Mouse (Mus musculus): Measurements from ENCODE around the gene Egflam.

Egflam gene

GRCm38 (mm10) chr15:7252106-7252636 lies 146.0 kb downstream of the Egflam start:
- peak; percentile 15; the same call in 1 of the 2 replicates for TF ChIP-seq GATA4 (IDR thresholded peaks at IDR 0.05; ENCODE audit: insufficient replicate concordance, low read length)

- no peak for TF ChIP-seq GATA4 (IDR thresholded peaks at IDR 0.05; ENCODE audit: insufficient replicate concordance, low read length)
These were observed 147.2 kb downstream of the Egflam start for GRCm38 (mm10) chr15:7251042-7251441.

DNA sequence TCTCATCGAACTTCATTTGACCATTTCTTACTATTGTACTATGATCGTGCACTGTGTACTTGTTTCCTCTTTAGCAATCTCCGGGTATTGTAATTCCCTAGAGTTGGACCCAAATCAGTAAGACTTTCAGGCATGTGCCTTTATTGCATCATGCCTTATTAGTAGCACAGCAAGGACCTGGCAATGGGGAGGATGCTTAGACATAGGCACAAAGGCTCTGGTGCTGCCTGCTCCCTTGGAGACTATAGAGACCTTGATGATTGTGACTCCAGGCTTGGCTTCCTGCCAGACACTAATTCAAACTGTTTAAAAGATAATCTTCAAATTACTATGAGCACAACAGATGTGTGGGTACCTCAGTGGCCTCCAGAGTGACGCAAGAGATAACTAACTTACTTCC lies 149.0 kb downstream of the Egflam start:
- TF ChIP-seq GATA4 (IDR thresholded peaks at IDR 0.05; ENCODE audit: insufficient replicate concordance, low read length): no peak

DNA sequence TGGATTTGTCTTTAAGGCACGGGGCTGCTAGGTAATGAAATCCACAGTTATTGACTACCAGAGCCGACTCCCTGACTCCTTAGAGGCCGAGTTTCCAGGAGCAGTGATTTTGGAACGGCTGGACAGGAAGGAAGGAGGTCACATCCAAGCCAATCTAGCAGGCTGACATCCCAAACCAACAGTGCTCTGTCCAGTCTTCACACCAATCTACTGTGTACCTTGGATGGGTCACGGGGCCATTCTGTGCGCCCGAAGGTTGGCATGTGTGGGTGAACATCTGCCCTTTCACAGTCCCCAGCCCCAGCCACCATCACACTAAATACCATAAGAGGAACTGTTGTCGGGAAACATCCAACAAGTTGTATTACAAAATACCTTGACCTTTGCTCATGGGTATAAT lies 150.9 kb downstream of the Egflam start:
- no peak for TF ChIP-seq GATA4 (IDR thresholded peaks at IDR 0.05; ENCODE audit: insufficient replicate concordance, low read length)

- TF ChIP-seq GATA4 (IDR thresholded peaks at IDR 0.05; ENCODE audit: insufficient replicate concordance, low read length): no peak
These were observed 155.9 kb downstream of the Egflam start for GRCm38 (mm10) chr15:7242161-7242850.

DNA sequence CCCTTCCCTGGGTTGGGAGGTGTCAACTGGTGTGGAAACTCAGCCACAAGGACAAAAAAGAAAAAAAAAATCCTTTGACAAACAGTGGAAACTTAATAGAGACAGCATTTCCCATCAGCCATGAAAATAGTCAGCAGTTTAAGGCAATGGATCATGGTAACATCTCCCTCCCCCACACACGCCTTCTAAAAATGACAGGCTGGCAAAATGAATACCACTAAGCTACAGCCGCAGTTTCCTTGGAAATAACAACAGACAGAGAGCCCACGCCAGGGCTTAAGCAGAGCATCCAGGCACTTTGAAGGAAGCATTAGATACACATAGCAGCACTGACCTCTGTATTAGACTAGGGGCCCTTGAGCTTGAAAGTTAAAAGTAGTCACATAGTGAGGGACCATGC lies 157.2 kb downstream of the Egflam start:
- no peak for TF ChIP-seq GATA4 (IDR thresholded peaks at IDR 0.05; ENCODE audit: insufficient replicate concordance, low read length)

- TF ChIP-seq GATA4 (IDR thresholded peaks at IDR 0.05; ENCODE audit: insufficient replicate concordance, low read length): no peak
These were observed 158.3 kb downstream of the Egflam start for GRCm38 (mm10) chr15:7239904-7240303.

DNA sequence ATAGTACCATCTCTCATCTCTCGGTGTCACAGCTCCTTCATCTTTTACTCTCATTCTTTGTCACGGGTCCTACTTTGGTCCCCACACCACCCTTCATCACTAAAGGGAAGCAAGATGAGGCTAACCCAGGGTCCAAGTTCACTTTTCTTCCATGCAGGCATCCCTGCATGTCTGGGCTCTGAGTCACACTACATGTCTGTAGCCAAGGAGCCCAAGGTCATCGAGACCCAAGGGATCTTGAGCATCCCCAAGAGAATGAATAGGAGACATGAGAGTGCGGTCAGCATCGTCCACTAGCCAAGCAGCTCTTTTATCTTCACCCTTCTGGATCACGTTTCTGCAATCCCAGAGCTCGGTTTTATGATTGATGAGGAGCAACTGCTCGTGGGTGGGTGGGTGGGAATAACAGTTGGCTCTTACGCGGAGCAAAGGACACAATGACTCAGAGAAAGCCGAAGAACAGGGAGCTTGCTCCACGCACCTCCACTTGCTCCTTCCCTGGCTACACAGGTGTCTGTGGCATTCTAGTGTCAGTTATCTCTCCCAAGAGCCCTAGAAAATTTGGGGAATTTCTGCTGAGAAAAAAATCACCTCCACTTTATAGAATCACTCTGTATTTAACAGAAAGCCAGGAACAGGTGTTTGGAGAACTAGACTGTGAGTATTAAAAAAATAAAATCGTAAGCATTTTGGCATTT lies 164.7 kb downstream of the Egflam start:
- no peak for TF ChIP-seq GATA4 (IDR thresholded peaks at IDR 0.05; ENCODE audit: insufficient replicate concordance, low read length)

- no peak for TF ChIP-seq GATA4 (IDR thresholded peaks at IDR 0.05; ENCODE audit: insufficient replicate concordance, low read length)
These were observed 172.0 kb downstream of the Egflam start for GRCm38 (mm10) chr15:7226225-7226624.

DNA sequence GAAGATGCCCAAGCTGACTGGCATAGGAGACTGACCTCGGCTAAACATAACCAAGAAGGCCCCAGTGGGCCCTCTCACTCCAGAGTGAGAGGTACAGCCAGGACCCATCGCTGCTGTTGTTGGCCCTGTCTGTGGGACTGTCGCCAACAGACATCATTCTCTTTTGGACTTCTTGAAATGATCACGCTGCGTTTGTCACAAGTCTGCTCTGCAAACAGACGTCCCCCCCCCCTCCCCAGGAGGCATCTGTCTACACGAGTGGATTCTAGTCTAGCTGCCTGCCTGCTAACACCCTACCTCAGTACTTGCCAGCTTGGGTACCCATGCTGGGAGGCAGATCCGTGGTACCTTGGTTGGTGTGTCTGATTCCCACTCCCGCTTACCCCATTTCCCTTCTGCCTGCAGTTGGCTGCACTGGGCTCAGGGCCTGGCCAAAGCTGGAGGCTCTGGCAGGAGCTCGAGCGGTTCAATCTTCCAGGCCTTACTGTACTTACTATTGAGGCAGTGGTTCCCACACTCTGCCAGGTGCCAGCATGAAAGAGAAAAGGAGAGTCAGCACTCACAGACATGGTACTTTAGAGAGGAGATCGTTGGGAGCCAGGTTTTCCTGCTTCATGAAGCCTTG lies 173.9 kb downstream of the Egflam start:
- no peak for TF ChIP-seq GATA4 (IDR thresholded peaks at IDR 0.05; ENCODE audit: insufficient replicate concordance, low read length)

GRCm38 (mm10) chr15:7222809-7223208 lies 175.4 kb downstream of the Egflam start:
- no peak for TF ChIP-seq GATA4 (IDR thresholded peaks at IDR 0.05; ENCODE audit: insufficient replicate concordance, low read length)

GRCm38 (mm10) chr15:7217273-7217598 lies 181.0 kb downstream of the Egflam start:
- TF ChIP-seq GATA4 (IDR thresholded peaks at IDR 0.05; ENCODE audit: insufficient replicate concordance, low read length): no peak

GRCm38 (mm10) chr15:7216581-7217272 lies 181.5 kb downstream of the Egflam start:
- TF ChIP-seq GATA4 (IDR thresholded peaks at IDR 0.05; ENCODE audit: insufficient replicate concordance, low read length): no peak

DNA sequence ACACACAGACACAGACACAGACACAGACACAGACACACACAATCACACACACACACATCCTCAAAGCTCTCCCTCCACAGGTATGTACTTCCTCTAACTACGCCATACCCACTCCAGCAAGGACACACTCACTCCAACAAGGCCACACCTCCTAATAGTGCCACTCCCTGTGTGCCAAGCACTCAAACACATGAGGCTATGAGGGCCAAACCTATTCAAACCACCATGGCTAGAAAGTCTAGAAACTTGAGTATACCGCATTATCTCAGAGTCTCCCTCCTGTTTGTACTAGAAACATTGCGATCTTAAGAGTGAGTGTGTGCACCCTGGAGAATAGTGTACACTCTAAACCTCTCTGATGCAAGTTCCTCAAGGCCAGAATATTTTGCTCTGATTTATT lies 182.3 kb downstream of the Egflam start:
- no peak for TF ChIP-seq GATA4 (IDR thresholded peaks at IDR 0.05; ENCODE audit: insufficient replicate concordance, low read length)

DNA sequence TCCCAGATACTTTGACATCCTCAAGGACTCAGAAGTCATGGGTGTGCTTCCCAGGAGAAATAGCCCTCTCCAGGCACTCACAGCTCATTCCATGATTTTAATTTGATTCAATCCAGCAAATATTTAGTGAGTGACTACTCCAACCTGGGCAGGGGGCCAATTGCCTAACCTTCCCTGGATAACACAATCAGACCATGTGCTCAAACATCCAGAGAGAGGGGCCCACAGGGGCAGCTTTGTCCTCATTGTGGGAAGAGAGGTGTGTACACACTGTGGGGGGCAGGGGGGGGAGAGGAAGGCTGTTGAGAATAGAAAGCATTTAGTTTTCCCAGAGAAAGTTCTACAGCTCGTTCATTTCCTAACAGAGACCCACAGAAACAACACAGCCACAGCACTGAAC lies 184.5 kb downstream of the Egflam start:
- no peak for TF ChIP-seq GATA4 (IDR thresholded peaks at IDR 0.05; ENCODE audit: insufficient replicate concordance, low read length)

Measured in liver, adult (tissue).